Mouse (Mus musculus) lung, adult 2 months (tissue): ENCODE data around the gene Gm20388. TPM values are rescaled to one million over a fixed set of nuclear protein-coding genes. Genes with fewer than 3 reads are reported as not detected.

Source experiments
- DNase-seq: peaks from one replicate; pipeline ENCODE4 v3.0.0; 2022
- H3K4me1 ChIP-seq: fragments of 200-500 bp; 2 replicates; pipeline ENCODE4 v1.6.1; 2011; ENCODE audit warnings: low read length; ENCODE audit not compliant: control insufficient read depth, insufficient read depth
- H3K4me3 ChIP-seq: fragments of 200-500 bp; replicated peaks from 2 replicates; pipeline ENCODE3; 2011; ENCODE audit warnings: low read depth, mild to moderate bottlenecking, control low read depth, low read length; ENCODE audit errors: extremely low read depth
- CTCF ChIP-seq: fragments of 200-500 bp; IDR thresholded peaks from 2 replicates; pipeline ENCODE4 v1.5.1; 2011; ENCODE audit warnings: mild to moderate bottlenecking, low read length, control low read depth; ENCODE audit not compliant: insufficient read depth
- POLR2A ChIP-seq: fragments of 200-500 bp; IDR thresholded peaks from 2 replicates; pipeline ENCODE4 v1.6.1; 2011; ENCODE audit warnings: low read depth, mild to moderate bottlenecking, control low read depth, low read length, borderline replicate concordance; ENCODE audit errors: extremely low read depth
- WGBS: fragments of 180-500 bp; shearing (Covaris S2); methylation state at CpG from one replicate; pipeline ENCODE4 v1.1.7; 2018; 5-methylcytosine and 5-hydroxymethylcytosine counted together
- polyA plus RNA-seq: library from polyadenylated mRNA; depleted of rRNA; stranded (reverse); fragments of >200 nt; gene quantifications from 2 replicates; pipeline ENCODE4 v1.2.3, GENCODE M21; 2012

The Gm20388 gene
- polyA plus RNA-seq, 1 experiment = 67.8 TPM

GRCm38 (mm10) chr8:124283644-124284332, 4373.1 kb downstream of the Gm20388 start:
- peaks cover 16% of the 10 kb centered on the region for H3K4me1 ChIP-seq
- TF ChIP-seq POLR2A = no peak
- no peak for TF ChIP-seq CTCF
- WGBS = 63% methylated on average over 11 of the region's 11 CpGs

DNA sequence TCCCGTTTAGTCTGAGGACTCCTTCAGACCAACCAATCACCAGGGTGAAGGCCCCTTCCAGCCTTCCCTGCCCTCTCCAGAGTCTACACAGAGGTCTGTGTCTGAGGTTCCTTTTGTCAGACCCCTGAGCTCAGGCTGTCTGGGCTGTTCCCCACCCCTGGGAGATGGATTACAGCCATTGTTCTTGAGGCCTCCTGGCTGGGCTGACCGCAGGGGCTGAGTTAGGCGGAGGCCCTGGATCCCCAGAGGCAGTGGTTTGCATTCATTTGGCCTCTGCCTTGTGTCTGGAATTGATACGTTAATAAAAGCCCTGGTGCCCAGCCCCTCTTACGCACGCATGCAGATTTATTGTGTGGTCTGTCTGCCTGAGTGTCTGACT, 4373.7 kb downstream of the Gm20388 start:
- TF ChIP-seq POLR2A = no peak
- TF ChIP-seq CTCF = no peak
- no peak for DNase-seq
- Histone ChIP-seq H3K4me3 (no peak overlapping the region), H3K4me1 (peaks cover 13% of the 10 kb centered on the region; the same call in 1 of the 2 replicates)
- 46% methylated on average over 6 of the region's 6 CpGs for WGBS

More at GRCm38 (mm10) chr8:124283644-124284332, 4373.1 kb downstream of the Gm20388 start:
- H3K4me3 ChIP-seq = no peak overlapping the region
- no peak for DNase-seq

GRCm38 (mm10) chr8:124284984-124285576, 4374.4 kb downstream of the Gm20388 start:
- Histone ChIP-seq H3K4me1 (peaks cover 13% of the 10 kb centered on the region; the same call in 1 of the 2 replicates), H3K4me3 (no peak overlapping the region)
- WGBS = 62% methylated on average over 9 of the region's 9 CpGs
- TF ChIP-seq CTCF = no peak
- TF ChIP-seq POLR2A = no peak
- no peak for DNase-seq

GRCm38 (mm10) chr8:124286461-124287124, 4376.0 kb downstream of the Gm20388 start:
- Histone ChIP-seq H3K4me3 (no peak overlapping the region), H3K4me1 (peaks cover 10% of the 10 kb centered on the region; the same call in 1 of the 2 replicates)
- whole genome bisulfite sequencing = 68% methylated on average over 4 of the region's 4 CpGs
- DNase-seq = no peak
- no peak for TF ChIP-seq POLR2A
- TF ChIP-seq CTCF = 0 out of 2 replicates have a peak, but pooled peaks have one; percentile 13

- DNase-seq = no peak
- 56% methylated on average over 4 of the region's 4 CpGs for WGBS
- no peak for TF ChIP-seq CTCF
- TF ChIP-seq POLR2A = no peak
- H3K4me1 ChIP-seq = peaks cover 5% of the 10 kb centered on the region; the same call in 1 of the 2 replicates
- H3K4me3 ChIP-seq = no peak overlapping the region
Measured at GRCm38 (mm10) chr8:124288215-124288864, 4377.7 kb downstream of the Gm20388 start.

GRCm38 (mm10) chr8:124289481-124290050, 4378.9 kb downstream of the Gm20388 start:
- TF ChIP-seq POLR2A = no peak
- no peak for TF ChIP-seq CTCF
- DNase-seq = no peak
- WGBS = 90% methylated on average over 5 of the region's 5 CpGs
- H3K4me1 ChIP-seq = no peaks in the 10 kb centered on the region; the same call in 1 of the 2 replicates
- H3K4me3 ChIP-seq = no peak overlapping the region

- DNase-seq = no peak
- TF ChIP-seq CTCF (peak; percentile 66), POLR2A (no peak)
- no peak overlapping the region for H3K4me3 ChIP-seq
- WGBS = 71% methylated on average over 9 of the region's 9 CpGs
- H3K4me1 ChIP-seq = no peaks in the 10 kb centered on the region; the same call in 1 of the 2 replicates
Measured at GRCm38 (mm10) chr8:124290911-124291691, 4380.5 kb downstream of the Gm20388 start.

GRCm38 (mm10) chr8:124291693-124292092, 4381.1 kb downstream of the Gm20388 start:
- WGBS = 84% methylated on average over 5 of the region's 5 CpGs
- TF ChIP-seq POLR2A (no peak), CTCF (no peak)
- no peaks in the 10 kb centered on the region; the same call in 1 of the 2 replicates for H3K4me1 ChIP-seq
- DNase-seq = no peak
- no peak overlapping the region for H3K4me3 ChIP-seq

DNA sequence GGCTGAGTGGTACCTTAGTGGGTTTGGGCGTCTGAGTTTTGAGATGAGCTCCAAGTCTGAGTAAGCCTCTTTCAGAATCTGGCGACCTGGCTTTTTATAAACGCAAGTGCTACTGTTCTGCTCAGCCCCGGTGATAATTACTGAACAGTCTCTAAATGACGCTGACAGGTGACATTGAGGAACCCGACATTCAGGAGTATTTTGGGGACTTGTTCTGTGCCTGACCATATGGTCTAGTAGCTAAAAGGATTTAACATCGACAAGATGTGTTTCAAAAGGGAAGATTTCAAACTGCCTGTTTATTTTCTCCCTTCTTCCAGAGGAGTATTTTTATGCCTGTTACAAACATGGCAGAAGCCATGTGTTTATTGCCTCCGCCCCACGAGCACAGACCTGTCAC, 4382.3 kb downstream of the Gm20388 start:
- no peak overlapping the region for H3K4me3 ChIP-seq
- 81% methylated on average over 9 of the region's 9 CpGs for WGBS
- no peak for DNase-seq
- H3K4me1 ChIP-seq = no peaks in the 10 kb centered on the region; the same call in 1 of the 2 replicates
- TF ChIP-seq POLR2A (no peak), CTCF (no peak)
